Mouse (Mus musculus) ES-E14 (cell line): ENCODE results near the gene AC140267.1. TPM values are rescaled to one million over a fixed set of nuclear protein-coding genes. Genes with fewer than 3 reads are reported as not detected.
A peak's percentile ranks its signal among the peaks of the same experiment; 100 is the strongest.

Experiments
- DNase-seq: peaks from one replicate; pipeline ENCODE4 v3.0.0-alpha.2; 2013; ENCODE audit warnings: low read depth, low spot score
- H3K27ac ChIP-seq: 2 replicates; pipeline ENCODE4 v1.5.1; 2012; ENCODE audit warnings: low read depth, mild to moderate bottlenecking, low read length, moderate library complexity, mixed read lengths; ENCODE audit not compliant: poor library complexity, insufficient read depth, severe bottlenecking
- H3K36me3 ChIP-seq: 2 replicates; pipeline ENCODE4 v1.6.1; 2012; ENCODE audit warnings: mild to moderate bottlenecking, low read length, moderate library complexity, mixed read lengths; ENCODE audit not compliant: control insufficient read depth, poor library complexity, insufficient read depth, severe bottlenecking
- H3K4me1 ChIP-seq, 2 experiments: fragments of 150-350 bp in 1 of 2; sonication (generic) in 1 of 2; 2 replicates each; pipeline ENCODE4 v1.6.1; 2012; ENCODE audit warnings: low read length in 2 of 2, mild to moderate bottlenecking in 1 of 2, mixed read lengths in 1 of 2; ENCODE audit not compliant: control insufficient read depth in 2 of 2, insufficient read depth in 2 of 2, poor library complexity in 1 of 2
- H3K4me3 ChIP-seq, 2 experiments: fragments of 150-350 bp in 1 of 2; sonication (generic) in 1 of 2; 2 replicates each; pipeline ENCODE4 v1.5.1; 2012; ENCODE audit warnings: low read length in 2 of 2, low read depth in 1 of 2, mild to moderate bottlenecking in 1 of 2, mixed read lengths in 1 of 2; ENCODE audit not compliant: insufficient read depth in 1 of 2, poor library complexity in 1 of 2, severe bottlenecking in 1 of 2
- H3K9ac ChIP-seq: 2 replicates; pipeline ENCODE4 v1.6.1; 2012; ENCODE audit warnings: low read depth, mild to moderate bottlenecking, low read length, mixed read lengths; ENCODE audit not compliant: poor library complexity, insufficient read depth, severe bottlenecking
- H3K9me3 ChIP-seq: fragments of 150-350 bp; sonication (generic); 2 replicates; pipeline ENCODE4 v1.6.1; 2012; ENCODE audit warnings: low read depth, mild to moderate bottlenecking, low read length; ENCODE audit not compliant: control insufficient read depth, insufficient read depth
- CHD2 ChIP-seq: IDR thresholded peaks from 2 replicates; pipeline ENCODE4 v1.6.1; 2014; ENCODE audit warnings: mild to moderate bottlenecking, low read depth, low read length, inconsistent platforms
- HCFC1 ChIP-seq: IDR thresholded peaks from 2 replicates; pipeline ENCODE4 v1.6.1; 2012; ENCODE audit warnings: low read length, inconsistent platforms, borderline replicate concordance; ENCODE audit not compliant: insufficient read depth
- MAFK ChIP-seq: IDR thresholded peaks from 2 replicates; pipeline ENCODE4 v1.6.1; 2014; ENCODE audit warnings: mild to moderate bottlenecking, low read depth, low read length, inconsistent platforms; ENCODE audit not compliant: insufficient read depth
- ZC3H11A ChIP-seq: IDR thresholded peaks from 2 replicates; pipeline ENCODE4 v1.6.1; 2012; ENCODE audit warnings: low read depth, mild to moderate bottlenecking, inconsistent platforms, low read length, borderline replicate concordance
- ZNF384 ChIP-seq: IDR thresholded peaks from 2 replicates; pipeline ENCODE4 v1.6.1; 2012; ENCODE audit warnings: low read depth, low read length, inconsistent platforms
- in situ Hi-C, 2 experiments: fragments of 600-800 bp; cut with MboI; formaldehyde crosslinking; loops; one replicate each; pipeline ENCODE4 v1.15.1; 2025; ENCODE audit warnings: low sequenced_read_pairs in 2 of 2, inconsistent platforms in 1 of 2; ENCODE audit not compliant: unreplicated experiment in 2 of 2
- total RNA-seq: library from RNA; depleted of rRNA; stranded (reverse); fragments of 300-350 nt; gene quantifications from 2 replicates; pipeline ENCODE4 v1.2.3, GENCODE M21; 2012; rRNA removed

AC140267.1 gene
- not detected in 2 replicates for total RNA-seq

DNA sequence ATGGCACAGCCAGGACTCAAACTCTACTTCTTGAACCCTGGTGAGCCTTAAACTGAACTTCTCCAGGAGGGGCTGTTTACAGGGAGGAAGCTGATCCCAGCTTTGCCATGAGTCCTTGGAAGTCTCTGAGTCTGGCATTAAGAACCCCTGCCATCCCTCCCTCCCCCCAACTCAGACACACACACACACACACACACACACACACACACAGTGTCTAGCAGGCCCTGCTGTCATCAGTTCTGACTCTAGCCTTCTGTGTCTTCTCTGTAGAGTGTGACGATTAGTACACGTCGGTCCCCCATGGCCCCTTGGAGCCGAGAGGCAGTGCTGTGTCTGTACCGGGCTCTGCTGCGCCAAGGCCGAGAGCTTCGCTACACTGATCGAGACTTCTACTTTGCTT lies at the start of gene AC140267.1:
Gene AC140267.1, plus strand, starts transcription at position 301 of the 400 bp plus-strand sequence.
- in situ Hi-C loops = no loop called here
- no peak for TF ChIP-seq HCFC1
- no peak for TF ChIP-seq ZC3H11A
- TF ChIP-seq ZNF384 = no peak
- TF ChIP-seq MAFK = no peak
- H3K9me3 ChIP-seq = no peaks in the 10 kb centered on the region
- H3K9ac ChIP-seq = peak within 1 kb of the TSS; percentile 89
- peaks cover 33% of the 10 kb centered on the region for H3K36me3 ChIP-seq
- no peak for DNase-seq
- peak within 1 kb of the TSS; percentile 84 to 96 for H3K4me3 ChIP-seq
- peaks cover 9 to 18% of the 10 kb centered on the region in 2 experiments for H3K4me1 ChIP-seq
- peak within 1 kb of the TSS; percentile 86; the same call in 1 of the 2 replicates for H3K27ac ChIP-seq

DNA sequence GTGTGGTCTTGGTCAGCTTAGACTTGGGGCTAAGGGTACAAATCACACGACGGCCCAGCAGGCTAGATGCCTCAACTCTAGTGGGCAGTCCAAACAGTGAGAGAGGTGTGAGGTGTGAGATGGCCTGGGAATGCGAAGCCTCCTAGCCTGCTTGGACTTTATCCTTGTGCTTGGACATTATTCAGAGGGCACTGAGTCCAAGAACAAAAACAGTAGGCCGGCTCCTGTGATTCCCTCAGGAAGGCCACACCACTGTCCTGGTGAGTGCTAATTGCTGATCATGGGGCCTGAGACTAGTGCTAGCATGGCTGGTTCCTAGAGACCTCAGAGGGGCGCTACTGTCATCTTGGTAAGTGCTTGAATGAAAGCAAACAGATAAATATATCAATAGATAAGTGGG lies 46.7 kb upstream of the AC140267.1 start:
- Histone ChIP-seq H3K4me1 (peaks cover 2 to 13% of the 10 kb centered on the region in 2 experiments; a peak in 2 of 4 replicates), H3K36me3 (no peaks in the 10 kb centered on the region), H3K27ac (no peak overlapping the region), H3K4me3 (no peak overlapping the region), H3K9me3 (no peaks in the 10 kb centered on the region), H3K9ac (no peak overlapping the region)
- in situ Hi-C loops = no loop called here
- TF ChIP-seq MAFK (no peak), ZNF384 (no peak), HCFC1 (no peak), ZC3H11A (no peak), CHD2 (no peak)
- DNase-seq = no peak

DNA sequence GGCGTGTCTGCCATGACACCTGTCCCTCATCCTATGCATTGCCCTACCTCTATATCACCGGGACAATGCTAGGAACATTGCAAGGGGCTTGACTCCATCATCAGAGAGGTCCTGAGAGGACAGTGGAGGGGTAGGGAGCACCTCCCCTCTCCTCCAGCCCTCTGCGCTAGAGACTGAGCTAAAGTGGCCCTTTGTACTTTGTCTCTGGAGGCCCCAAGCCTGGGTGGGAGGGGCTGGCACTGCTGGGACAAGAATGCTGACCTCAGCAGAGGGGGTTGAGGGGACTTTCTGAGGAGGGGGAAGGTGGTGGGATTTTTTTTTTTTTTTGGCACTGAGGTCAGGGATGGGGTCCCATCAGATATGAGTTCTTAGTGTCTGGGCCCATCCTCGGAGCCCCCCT lies 45.6 kb upstream of the AC140267.1 start:
- Histone ChIP-seq H3K4me3 (no peak overlapping the region), H3K9me3 (no peaks in the 10 kb centered on the region), H3K4me1 (peaks cover 2 to 15% of the 10 kb centered on the region in 2 experiments; a peak in 2 of 4 replicates), H3K27ac (no peak overlapping the region), H3K9ac (no peak overlapping the region), H3K36me3 (no peaks in the 10 kb centered on the region)
- TF ChIP-seq HCFC1 (no peak), MAFK (peak; percentile 57; the same call in 1 of the 2 replicates)
- DNase-seq = no peak
- in situ Hi-C loops = no loop called here

DNA sequence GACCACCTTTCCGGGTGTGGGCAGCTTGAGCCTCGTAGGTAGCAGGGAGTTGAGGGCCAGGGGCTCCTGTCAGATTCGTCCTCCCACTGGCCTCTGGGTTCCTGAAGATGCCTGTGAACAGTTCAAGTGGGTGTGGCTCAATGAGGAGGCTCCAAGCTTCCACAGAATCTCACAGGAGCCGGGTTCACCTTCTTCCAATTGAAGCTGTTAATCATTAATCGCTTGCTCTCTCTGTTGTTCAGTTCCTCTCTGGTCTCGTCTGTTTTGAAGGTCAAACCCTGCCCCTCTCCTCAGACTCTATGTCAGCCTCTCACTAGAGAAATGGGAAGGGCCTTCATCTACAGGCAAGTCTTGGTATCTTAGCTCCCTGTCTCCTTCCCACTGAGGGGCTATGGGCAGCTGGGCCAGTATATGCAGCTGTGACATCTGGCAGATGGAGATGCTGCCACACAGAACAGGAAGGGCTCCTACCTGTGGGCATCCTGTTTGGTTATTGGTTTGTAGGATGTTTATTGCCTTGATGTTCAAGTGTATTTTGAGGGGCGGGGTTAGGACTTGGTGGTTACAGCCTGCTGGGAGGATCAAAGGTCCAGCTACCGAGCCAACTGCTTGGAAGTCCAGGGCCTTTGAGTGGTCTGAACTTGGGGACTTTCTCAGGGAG lies 43.9 kb upstream of the AC140267.1 start:
- no peak overlapping the region for H3K27ac ChIP-seq
- in situ Hi-C loops = no loop called here
- no peaks in the 10 kb centered on the region for H3K36me3 ChIP-seq
- no peak overlapping the region for H3K4me3 ChIP-seq
- peaks cover 2 to 15% of the 10 kb centered on the region in 2 experiments; a peak in 2 of 4 replicates for H3K4me1 ChIP-seq
- no peaks in the 10 kb centered on the region for H3K9me3 ChIP-seq
- DNase-seq = no peak
- no peak for TF ChIP-seq CHD2
- TF ChIP-seq HCFC1 = no peak
- no peak for TF ChIP-seq ZC3H11A
- no peak for TF ChIP-seq ZNF384
- no peak for TF ChIP-seq MAFK
- no peak overlapping the region for H3K9ac ChIP-seq

DNA sequence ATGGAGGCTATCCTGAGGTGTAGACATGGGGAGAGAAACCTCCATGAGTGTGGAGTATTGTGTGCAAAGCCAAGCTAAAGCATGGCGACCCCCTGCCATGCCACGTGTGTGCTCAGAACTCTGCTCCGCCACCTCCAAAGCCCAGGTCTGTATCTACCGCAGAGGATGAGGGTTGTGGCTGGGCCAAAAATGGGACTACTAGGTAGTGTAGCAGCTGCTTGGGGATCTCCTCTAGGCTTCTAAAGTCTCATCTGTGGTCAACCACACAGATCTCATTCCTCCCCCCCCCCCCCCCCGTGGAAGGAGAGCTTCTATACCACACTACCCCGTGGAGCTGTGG lies 43.4 kb upstream of the AC140267.1 start:
- in situ Hi-C loops = no loop called here
- TF ChIP-seq CHD2 = no peak
- TF ChIP-seq ZC3H11A = no peak
- TF ChIP-seq HCFC1 = no peak
- no peak for TF ChIP-seq ZNF384
- no peak for TF ChIP-seq MAFK
- no peak overlapping the region for H3K9ac ChIP-seq
- peaks cover 2 to 15% of the 10 kb centered on the region in 2 experiments; a peak in 2 of 4 replicates for H3K4me1 ChIP-seq
- no peaks in the 10 kb centered on the region for H3K9me3 ChIP-seq
- no peak overlapping the region for H3K27ac ChIP-seq
- no peak for DNase-seq
- H3K4me3 ChIP-seq = no peak overlapping the region
- H3K36me3 ChIP-seq = no peaks in the 10 kb centered on the region
